Mouse (Mus musculus) liver, embryonic 14.5 days (tissue): Measurements from ENCODE around the gene Rhbdf2.

Experiments used
- CTCF ChIP-seq: IDR thresholded peaks from 2 replicates; pipeline ENCODE4 v1.5.1; 2016; ENCODE audit warnings: antibody characterized with exemption, low read depth, control low read depth
- EP300 ChIP-seq: IDR thresholded peaks from 2 replicates; pipeline ENCODE4 v1.6.1; 2016; ENCODE audit warnings: antibody characterized with exemption, low read depth

GRCm38 (mm10) chr11:116619561-116619960 is 7.3 kb downstream of the Rhbdf2 start:
- TF ChIP-seq CTCF = no peak
- TF ChIP-seq EP300 = no peak
